Mouse (Mus musculus): ENCODE results near the gene Tgm1. TPM values are rescaled to one million over a fixed set of nuclear protein-coding genes. Genes with fewer than 3 reads are reported as not detected.
A peak's percentile ranks its signal among the peaks of the same experiment; 100 is the strongest.

Gene Tgm1
- total and polyA plus RNA-seq, 2 experiments from 2014 or later, result 0.14 to 0.16 TPM

DNA sequence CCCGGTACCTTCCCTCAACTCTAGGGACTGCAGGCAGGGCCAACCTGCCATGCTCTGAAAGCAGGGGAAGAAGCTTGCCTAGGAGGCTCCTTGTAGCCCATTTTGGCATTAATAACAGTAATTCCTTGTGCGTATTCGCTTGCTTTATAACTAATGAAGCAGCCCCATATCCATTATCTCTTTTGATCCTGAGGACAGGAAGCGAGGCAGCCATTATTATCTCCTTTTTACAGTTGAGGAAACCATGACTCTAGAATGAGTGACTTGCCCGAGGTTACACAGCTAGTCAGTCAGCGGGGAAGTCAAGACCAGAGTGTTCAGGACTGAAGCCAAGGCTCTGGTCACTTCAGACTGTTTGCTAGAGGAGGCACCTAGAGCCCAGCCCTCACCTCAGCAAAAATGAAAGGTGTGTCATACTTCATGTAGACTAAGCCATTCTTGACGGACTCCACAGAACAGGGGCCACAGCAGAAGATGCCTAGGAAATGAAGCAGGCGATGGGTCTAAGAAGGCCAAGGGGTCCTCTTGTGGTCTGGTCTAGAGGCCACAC is 7.6 kb downstream of the Tgm1 start:
- no peaks in the 10 kb centered on the region for H3K36me3 ChIP-seq (ENCODE audit: insufficient read depth, low read length)
- no peak overlapping the region for H3K4me3 ChIP-seq (ENCODE audit: low read depth, low read length)
- ATAC-seq (ENCODE audit: low FRiP score), result no peak
- no peaks in the 10 kb centered on the region for H3K9me3 ChIP-seq (ENCODE audit: low read length)
- no peak for DNase-seq (ENCODE audit: low spot score)
- no peak overlapping the region for H3K4me2 ChIP-seq (ENCODE audit: low read depth, low read length, poor library complexity, severe bottlenecking)
- no peaks in the 10 kb centered on the region for H3K27me3 ChIP-seq (ENCODE audit: insufficient read depth, low read length)
- TF ChIP-seq CTCF (IDR thresholded peaks at IDR 0.05), result no peak
- no peaks in the 10 kb centered on the region for H3K4me1 ChIP-seq (ENCODE audit: insufficient read depth, low read length)
- H3K27ac ChIP-seq (ENCODE audit: low read depth, low read length), result no peak overlapping the region
- whole genome bisulfite sequencing, result 93% methylated on average over 8 of the region's 8 CpGs
- H3K9ac ChIP-seq (replicated peaks; ENCODE audit: low read length, poor library complexity, severe bottlenecking), result no peak overlapping the region

GRCm38 (mm10) chr14:55702761-55703160 is 11.0 kb downstream of the Tgm1 start:
- Histone ChIP-seq H3K36me3 (ENCODE audit: insufficient read depth, low read length) (no peaks in the 10 kb centered on the region), H3K9me3 (ENCODE audit: low read length) (no peaks in the 10 kb centered on the region), H3K4me2 (ENCODE audit: low read depth, low read length, poor library complexity, severe bottlenecking) (no peak overlapping the region), H3K4me3 (ENCODE audit: low read depth, low read length) (no peak overlapping the region), H3K4me1 (ENCODE audit: insufficient read depth, low read length) (no peaks in the 10 kb centered on the region), H3K9ac (replicated peaks; ENCODE audit: low read length, poor library complexity, severe bottlenecking) (no peak overlapping the region), H3K27me3 (ENCODE audit: insufficient read depth, low read length) (no peaks in the 10 kb centered on the region), H3K27ac (ENCODE audit: low read depth, low read length) (no peak overlapping the region)
- no peak for DNase-seq (ENCODE audit: low spot score)
- no peak for TF ChIP-seq CTCF (IDR thresholded peaks at IDR 0.05)
- 75% methylated on average over 6 of the region's 6 CpGs for WGBS
- no peak for ATAC-seq (ENCODE audit: low FRiP score)

DNA sequence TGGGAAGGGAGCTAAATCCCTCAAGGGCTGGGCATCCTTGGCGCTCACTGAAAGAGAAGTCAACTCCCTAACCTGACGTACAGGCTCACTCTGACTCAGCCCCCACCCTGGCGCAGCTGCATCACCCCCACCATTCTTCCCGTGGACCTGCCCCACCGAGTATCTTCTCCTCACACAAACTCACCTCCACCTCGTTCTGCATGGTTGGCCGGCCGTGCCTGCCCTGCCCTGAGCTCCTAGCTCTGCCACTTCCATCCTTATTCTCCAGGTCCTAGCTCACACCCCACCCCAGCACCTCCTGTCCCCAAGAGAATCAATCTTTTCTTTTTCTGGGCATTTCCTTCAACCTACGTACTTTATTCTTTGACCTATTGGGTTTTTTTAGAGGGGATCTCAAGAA is 12.6 kb downstream of the Tgm1 start:
- WGBS, result 60% methylated on average over 9 of the region's 9 CpGs
- no peak for DNase-seq (ENCODE audit: low spot score)
- H3K27me3 ChIP-seq (ENCODE audit: insufficient read depth, low read length), result no peaks in the 10 kb centered on the region
- no peak for ATAC-seq (ENCODE audit: low FRiP score)
- no peaks in the 10 kb centered on the region for H3K4me1 ChIP-seq (ENCODE audit: insufficient read depth, low read length)
- H3K4me3 ChIP-seq (ENCODE audit: low read depth, low read length), result no peak overlapping the region
- no peak overlapping the region for H3K9ac ChIP-seq (replicated peaks; ENCODE audit: low read length, poor library complexity, severe bottlenecking)
- TF ChIP-seq CTCF (IDR thresholded peaks at IDR 0.05), result no peak
- H3K27ac ChIP-seq (ENCODE audit: low read depth, low read length), result no peak overlapping the region
- H3K36me3 ChIP-seq (ENCODE audit: insufficient read depth, low read length), result no peaks in the 10 kb centered on the region
- H3K9me3 ChIP-seq (ENCODE audit: low read length), result no peaks in the 10 kb centered on the region
- H3K4me2 ChIP-seq (ENCODE audit: low read depth, low read length, poor library complexity, severe bottlenecking), result no peak overlapping the region

DNA sequence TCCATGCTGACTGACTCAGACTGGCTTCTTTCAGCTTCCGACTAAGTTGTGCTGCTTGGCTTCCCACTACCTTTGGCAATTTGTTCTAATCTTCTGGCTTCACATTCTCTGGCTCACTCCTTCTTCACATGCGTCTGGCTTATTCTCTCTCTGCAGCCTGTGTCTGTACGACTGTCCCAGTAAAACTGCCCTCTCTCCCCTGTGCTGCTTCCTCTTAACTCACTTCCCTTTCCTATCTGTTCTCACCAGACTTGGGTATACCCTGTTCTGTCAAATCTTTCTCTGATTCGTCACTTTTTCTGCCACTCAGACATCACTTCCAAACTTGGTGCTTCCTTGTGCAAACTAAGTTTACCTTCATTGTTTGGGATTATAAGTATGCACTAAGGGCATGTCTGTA is 16.5 kb downstream of the Tgm1 start:
- no peak for ATAC-seq (ENCODE audit: low FRiP score)

DNA sequence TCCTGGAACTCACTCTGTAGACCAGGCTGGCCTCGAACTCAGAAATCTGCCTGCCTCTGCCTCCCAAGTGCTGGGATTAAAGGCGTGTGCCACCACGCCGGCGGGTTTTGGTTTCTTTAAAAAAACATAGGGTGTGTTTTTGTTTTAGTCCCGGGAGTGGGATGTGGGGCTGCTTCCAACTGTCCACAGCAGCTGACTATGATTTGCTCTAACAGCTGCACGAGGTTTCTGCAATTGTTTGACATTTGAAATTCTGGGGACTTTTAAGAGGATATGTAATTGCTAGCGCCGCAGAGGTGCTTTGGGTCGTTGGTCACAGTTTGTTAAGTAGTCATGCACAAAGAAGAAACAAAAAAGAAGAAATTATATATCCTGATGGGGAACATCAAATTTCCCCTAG is 24.3 kb downstream of the Tgm1 start:
- no peak for DNase-seq (ENCODE audit: low spot score)
- WGBS, result 78% methylated on average over 10 of the region's 10 CpGs
- TF ChIP-seq CTCF (IDR thresholded peaks at IDR 0.05), result no peak
- Histone ChIP-seq H3K4me1 (ENCODE audit: insufficient read depth, low read length) (no peaks in the 10 kb centered on the region), H3K27me3 (ENCODE audit: insufficient read depth, low read length) (no peaks in the 10 kb centered on the region), H3K9me3 (ENCODE audit: low read length) (no peaks in the 10 kb centered on the region), H3K9ac (replicated peaks; ENCODE audit: low read length, poor library complexity, severe bottlenecking) (no peak overlapping the region), H3K36me3 (ENCODE audit: insufficient read depth, low read length) (no peaks in the 10 kb centered on the region), H3K27ac (ENCODE audit: low read depth, low read length) (no peak overlapping the region), H3K4me2 (ENCODE audit: low read depth, low read length, poor library complexity, severe bottlenecking) (no peak overlapping the region), H3K4me3 (ENCODE audit: low read depth, low read length) (no peak overlapping the region)
- no peak for ATAC-seq (ENCODE audit: low FRiP score)

More for the DNA sequence above, 16.5 kb downstream of the Tgm1 start:
- Histone ChIP-seq H3K27ac (ENCODE audit: low read depth, low read length) (no peak overlapping the region), H3K36me3 (ENCODE audit: insufficient read depth, low read length) (no peaks in the 10 kb centered on the region), H3K4me2 (ENCODE audit: low read depth, low read length, poor library complexity, severe bottlenecking) (no peak overlapping the region), H3K9ac (replicated peaks; ENCODE audit: low read length, poor library complexity, severe bottlenecking) (no peak overlapping the region), H3K9me3 (ENCODE audit: low read length) (no peaks in the 10 kb centered on the region), H3K27me3 (ENCODE audit: insufficient read depth, low read length) (no peaks in the 10 kb centered on the region), H3K4me3 (ENCODE audit: low read depth, low read length) (no peak overlapping the region), H3K4me1 (ENCODE audit: insufficient read depth, low read length) (no peaks in the 10 kb centered on the region)
- no peak for DNase-seq (ENCODE audit: low spot score)
- WGBS, result 85% methylated on average over 4 of the region's 4 CpGs
- no peak for TF ChIP-seq CTCF (IDR thresholded peaks at IDR 0.05)

DNA sequence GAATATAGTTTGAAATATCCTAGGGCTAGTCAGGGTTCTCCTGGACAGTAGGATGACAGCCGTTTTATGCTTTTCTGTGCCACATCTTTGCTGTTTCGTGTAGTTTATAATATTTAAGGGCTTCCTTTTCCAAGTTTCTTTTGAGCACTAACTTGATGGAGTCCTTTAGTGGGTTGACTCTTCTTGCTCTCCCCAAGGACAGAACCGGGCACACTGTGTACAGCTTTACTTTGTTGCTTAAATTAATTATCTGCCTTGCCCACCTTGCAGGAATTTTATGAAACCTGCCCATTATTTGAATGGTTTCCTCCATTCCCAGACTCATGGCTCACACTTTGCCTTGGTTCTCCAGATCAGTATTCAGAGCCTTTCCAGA is 31.6 kb downstream of the Tgm1 start:
- Histone ChIP-seq H3K36me3 (ENCODE audit: insufficient read depth, low read length) (peaks cover 22% of the 10 kb centered on the region), H3K9me3 (ENCODE audit: low read length) (no peaks in the 10 kb centered on the region), H3K4me3 (ENCODE audit: low read depth, low read length) (peak overlapping the region; percentile 46), H3K27me3 (ENCODE audit: insufficient read depth, low read length) (no peaks in the 10 kb centered on the region), H3K9ac (replicated peaks; ENCODE audit: low read length, poor library complexity, severe bottlenecking) (no peak overlapping the region), H3K4me1 (ENCODE audit: insufficient read depth, low read length) (no peaks in the 10 kb centered on the region), H3K4me2 (ENCODE audit: low read depth, low read length, poor library complexity, severe bottlenecking) (peak overlapping the region; percentile 68), H3K27ac (ENCODE audit: low read depth, low read length) (no peak overlapping the region)
- TF ChIP-seq CTCF (IDR thresholded peaks at IDR 0.05), result no peak
- peak; percentile 1; the same call in 1 of the 2 replicates for ATAC-seq (ENCODE audit: low FRiP score)
- WGBS, result 13% methylated on average over 3 of the region's 3 CpGs
- no peak for DNase-seq (ENCODE audit: low spot score)
